Mouse (Mus musculus): ENCODE data around the gene Mif4gd.

DNA sequence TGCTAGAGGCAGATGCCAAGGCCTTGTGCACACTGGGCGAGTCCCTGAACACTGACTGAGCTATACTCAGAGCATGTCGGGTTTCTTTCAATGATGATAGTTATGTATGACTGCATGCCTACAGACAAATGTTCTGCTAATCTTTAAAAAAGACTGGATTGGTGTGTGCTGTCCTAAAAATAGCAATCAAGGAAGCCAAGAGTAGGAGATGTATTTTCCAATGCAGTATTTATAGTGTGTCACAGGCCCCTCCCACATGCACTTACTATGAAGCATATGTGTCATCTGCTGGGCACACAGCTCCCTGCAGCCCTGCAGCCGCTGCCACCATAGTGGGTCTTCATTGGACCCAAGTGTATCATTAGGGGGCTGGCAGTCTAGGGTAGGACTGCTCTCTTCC is 40.4 kb upstream of the Mif4gd start:
- TF ChIP-seq CTCF (IDR thresholded peaks at IDR 0.05) (no peak), EP300 (IDR thresholded peaks at IDR 0.05) (no peak)
